Mouse (Mus musculus) megakaryocyte, embryonic 14.5 days (primary cell): Measurements from ENCODE around the gene Fam219a. TPM values are rescaled to one million over a fixed set of nuclear protein-coding genes. Genes with fewer than 3 reads are reported as not detected.

Experiments
- H3K27me3 ChIP-seq: replicated peaks from 2 replicates; pipeline ENCODE3; 2012; ENCODE audit warnings: inconsistent platforms
- H3K36me3 ChIP-seq: replicated peaks from 2 replicates; pipeline ENCODE3; 2012; ENCODE audit warnings: low read length, inconsistent platforms, mixed read lengths
- H3K4me1 ChIP-seq: 2 replicates; pipeline ENCODE4 v1.6.1; 2012; ENCODE audit warnings: inconsistent platforms
- H3K4me3 ChIP-seq: replicated peaks from 2 replicates; pipeline ENCODE3; 2012; ENCODE audit warnings: moderate library complexity, mild to moderate bottlenecking, inconsistent platforms
- H3K9me3 ChIP-seq: 2 replicates; pipeline ENCODE4 v1.6.1; 2012; ENCODE audit warnings: inconsistent platforms
- FLI1 ChIP-seq: IDR thresholded peaks from 2 replicates; pipeline ENCODE4 v1.6.1; 2012; ENCODE audit warnings: low read length, inconsistent platforms, mixed read lengths
- GATA1 ChIP-seq: IDR thresholded peaks from 3 replicates; pipeline ENCODE4 v1.6.1; 2012; ENCODE audit warnings: mixed read lengths, low read length, inconsistent platforms, borderline replicate concordance
- polyA plus RNA-seq: library from polyadenylated mRNA; stranded (reverse); fragments of >175 nt; gene quantifications from 2 replicates; pipeline ENCODE4 v1.2.3, GENCODE M21; 2012; ENCODE audit warnings: low replicate concordance; ENCODE audit not compliant: insufficient read depth

Gene Fam219a
- polyA plus RNA-seq, 1 experiment = 13.5 TPM

DNA sequence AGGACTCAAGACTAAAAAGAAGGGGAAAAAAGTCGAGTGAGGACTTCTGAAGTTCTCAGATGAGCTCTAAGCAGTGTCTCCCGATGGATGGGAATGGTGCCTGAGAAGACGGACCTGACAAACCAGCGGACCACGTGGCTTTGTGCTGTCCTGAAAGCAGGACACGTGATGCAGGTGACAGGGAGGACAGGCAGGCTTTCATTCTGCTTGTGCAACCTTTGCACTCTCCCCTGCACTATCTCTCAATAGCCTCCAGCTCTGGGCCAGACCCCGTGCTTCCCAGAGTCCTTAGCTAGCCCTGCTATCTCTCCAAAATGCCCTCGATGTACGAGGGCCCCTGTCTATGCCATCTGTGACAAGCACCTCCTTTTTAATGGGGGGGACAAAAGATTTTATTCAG is 44.5 kb downstream of the Fam219a start:
- TF ChIP-seq FLI1 (no peak), GATA1 (no peak)
- H3K27me3 ChIP-seq = peaks cover 27% of the 10 kb centered on the region
- no peaks in the 10 kb centered on the region; the same call in 1 of the 2 replicates for H3K4me1 ChIP-seq
- no peaks in the 10 kb centered on the region for H3K36me3 ChIP-seq
- no peaks in the 10 kb centered on the region for H3K9me3 ChIP-seq
- H3K4me3 ChIP-seq = no peak overlapping the region

DNA sequence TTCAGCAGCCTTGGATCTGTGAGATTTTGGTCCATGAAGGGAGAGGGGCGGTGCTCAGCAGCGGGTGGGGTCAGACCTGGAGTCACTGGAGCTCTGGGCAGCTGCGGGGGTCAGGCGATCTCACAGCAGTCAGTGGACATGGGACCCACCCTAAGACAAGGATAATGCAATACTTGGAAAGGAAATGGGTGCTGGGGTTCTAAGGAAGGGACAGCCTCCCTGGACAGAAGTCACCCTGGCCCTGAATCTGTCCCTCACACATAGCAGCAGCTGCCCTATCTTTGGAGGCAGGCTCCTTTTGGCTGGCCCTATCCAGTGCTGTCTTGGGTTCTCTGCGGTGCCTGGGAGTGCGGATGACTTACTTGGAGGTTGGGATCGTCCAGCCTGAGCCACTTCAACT is 45.5 kb downstream of the Fam219a start:
- TF ChIP-seq FLI1 (no peak), GATA1 (no peak)
- no peaks in the 10 kb centered on the region; the same call in 1 of the 2 replicates for H3K4me1 ChIP-seq
- no peak overlapping the region for H3K4me3 ChIP-seq
- peaks cover 30% of the 10 kb centered on the region for H3K27me3 ChIP-seq
- H3K36me3 ChIP-seq = no peaks in the 10 kb centered on the region
- no peaks in the 10 kb centered on the region for H3K9me3 ChIP-seq

DNA sequence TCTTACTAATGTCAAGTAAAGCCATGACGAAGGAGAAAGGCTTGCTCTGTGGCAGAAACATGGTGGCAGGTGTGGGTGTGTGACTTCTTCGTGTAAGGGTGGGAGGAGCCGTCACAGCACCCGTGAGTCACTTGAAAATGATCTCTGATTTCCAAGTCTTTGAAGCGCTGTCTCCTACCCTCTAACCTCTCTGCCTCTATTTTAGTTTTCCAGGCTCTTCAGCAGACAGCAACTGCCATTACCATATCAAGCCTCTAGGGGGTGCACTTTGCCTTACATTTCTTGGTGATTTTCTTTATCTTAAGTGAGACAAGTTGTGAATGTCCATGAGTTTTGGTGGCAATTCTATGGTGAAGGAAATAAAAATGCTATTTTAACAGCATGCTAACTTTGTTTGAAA is 46.5 kb downstream of the Fam219a start:
- peaks cover 30% of the 10 kb centered on the region for H3K27me3 ChIP-seq
- H3K4me1 ChIP-seq = no peaks in the 10 kb centered on the region; the same call in 1 of the 2 replicates
- TF ChIP-seq GATA1 = no peak
- TF ChIP-seq FLI1 = no peak
- no peaks in the 10 kb centered on the region for H3K9me3 ChIP-seq
- no peaks in the 10 kb centered on the region for H3K36me3 ChIP-seq
- H3K4me3 ChIP-seq = no peak overlapping the region

DNA sequence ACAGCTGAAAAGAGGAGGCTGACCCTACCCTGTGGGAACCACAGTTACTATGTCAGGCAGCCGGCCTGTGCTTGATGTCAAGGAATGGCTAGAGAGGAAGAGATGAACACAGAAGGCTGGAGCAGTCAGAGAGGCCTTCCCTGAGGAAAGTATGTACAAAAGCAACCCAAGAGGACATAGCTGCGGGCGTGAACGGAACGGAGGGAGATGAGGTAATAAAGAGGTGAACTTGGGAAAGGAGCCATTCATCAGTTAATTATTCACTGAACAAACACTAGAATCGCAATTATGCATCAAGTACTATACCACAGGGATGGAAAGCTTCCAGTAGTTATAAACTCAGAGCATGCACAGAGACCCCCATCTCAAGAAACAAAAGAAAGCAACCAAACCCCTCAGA is 47.2 kb downstream of the Fam219a start:
- TF ChIP-seq GATA1 (no peak), FLI1 (no peak)
- Histone ChIP-seq H3K4me3 (no peak overlapping the region), H3K9me3 (no peaks in the 10 kb centered on the region), H3K36me3 (no peaks in the 10 kb centered on the region), H3K27me3 (peaks cover 28% of the 10 kb centered on the region), H3K4me1 (no peaks in the 10 kb centered on the region; the same call in 1 of the 2 replicates)

DNA sequence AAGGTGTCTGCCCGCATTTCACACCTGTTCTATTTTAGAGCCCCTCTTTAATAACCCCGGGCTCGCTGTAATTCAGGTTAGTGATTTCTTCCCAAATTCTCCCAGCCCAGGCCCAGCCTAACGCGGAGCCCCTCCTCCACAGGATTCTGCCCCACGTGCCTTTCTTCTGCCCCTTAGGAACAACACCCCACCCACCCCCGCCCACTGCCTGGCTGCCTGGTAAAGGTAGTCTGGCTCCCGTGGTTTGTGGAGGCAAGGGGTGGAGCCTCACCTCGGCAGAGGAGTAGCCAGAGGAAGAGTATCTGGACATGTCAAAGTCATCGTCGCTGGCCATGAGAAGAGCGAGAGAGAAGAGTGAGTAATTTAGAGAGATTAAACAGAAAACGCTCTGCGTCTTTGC is 48.7 kb downstream of the Fam219a start:
- no peaks in the 10 kb centered on the region for H3K36me3 ChIP-seq
- H3K4me3 ChIP-seq = no peak overlapping the region
- no peak for TF ChIP-seq FLI1
- no peak for TF ChIP-seq GATA1
- no peaks in the 10 kb centered on the region for H3K9me3 ChIP-seq
- H3K4me1 ChIP-seq = no peaks in the 10 kb centered on the region; the same call in 1 of the 2 replicates
- H3K27me3 ChIP-seq = peaks cover 25% of the 10 kb centered on the region

DNA sequence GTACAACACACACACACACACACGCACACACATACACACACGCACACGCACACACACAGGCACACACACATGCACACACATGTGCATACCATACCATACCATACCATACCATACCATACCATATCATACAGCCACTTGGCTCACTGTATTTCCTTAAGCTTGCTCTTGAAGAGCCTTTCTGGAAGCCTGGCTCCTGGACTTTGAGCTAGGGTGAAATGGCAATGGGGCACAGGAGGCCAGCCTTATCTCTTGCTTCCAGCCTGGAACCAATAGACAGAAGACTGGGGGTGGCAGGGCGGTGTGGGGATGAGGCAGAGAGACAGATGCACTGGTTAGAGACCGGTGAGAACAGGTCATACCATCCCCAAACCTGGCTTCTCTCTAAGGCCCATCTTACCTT is 50.1 kb downstream of the Fam219a start:
- TF ChIP-seq FLI1 = no peak
- H3K27me3 ChIP-seq = peaks cover 22% of the 10 kb centered on the region
- H3K4me3 ChIP-seq = no peak overlapping the region
- no peaks in the 10 kb centered on the region; the same call in 1 of the 2 replicates for H3K4me1 ChIP-seq
- no peaks in the 10 kb centered on the region for H3K36me3 ChIP-seq
- H3K9me3 ChIP-seq = no peaks in the 10 kb centered on the region

DNA sequence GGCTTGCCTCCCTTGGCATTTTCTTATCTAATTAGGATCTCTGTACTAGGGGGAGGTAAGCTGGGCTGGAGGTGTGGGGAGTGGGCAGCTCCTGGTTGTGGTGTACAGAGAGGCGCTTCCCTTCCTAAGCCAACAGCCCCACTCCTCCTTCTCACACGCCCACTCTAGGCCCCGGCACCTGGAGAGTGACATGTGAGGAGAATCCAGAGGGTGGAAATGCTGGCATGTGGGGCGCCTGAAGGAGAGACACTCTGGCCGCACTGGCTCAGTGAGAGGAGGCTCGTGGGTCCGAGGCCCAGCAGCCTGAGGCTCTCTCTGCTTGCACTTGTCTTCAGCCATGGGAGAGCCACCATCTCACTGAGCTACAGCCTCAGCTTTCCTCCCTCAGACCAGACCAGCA is 51.0 kb downstream of the Fam219a start:
- no peaks in the 10 kb centered on the region for H3K36me3 ChIP-seq
- H3K4me3 ChIP-seq = no peak overlapping the region
- no peaks in the 10 kb centered on the region for H3K4me1 ChIP-seq
- H3K9me3 ChIP-seq = no peaks in the 10 kb centered on the region
- TF ChIP-seq GATA1 (no peak), FLI1 (no peak)
- H3K27me3 ChIP-seq = peaks cover 24% of the 10 kb centered on the region

DNA sequence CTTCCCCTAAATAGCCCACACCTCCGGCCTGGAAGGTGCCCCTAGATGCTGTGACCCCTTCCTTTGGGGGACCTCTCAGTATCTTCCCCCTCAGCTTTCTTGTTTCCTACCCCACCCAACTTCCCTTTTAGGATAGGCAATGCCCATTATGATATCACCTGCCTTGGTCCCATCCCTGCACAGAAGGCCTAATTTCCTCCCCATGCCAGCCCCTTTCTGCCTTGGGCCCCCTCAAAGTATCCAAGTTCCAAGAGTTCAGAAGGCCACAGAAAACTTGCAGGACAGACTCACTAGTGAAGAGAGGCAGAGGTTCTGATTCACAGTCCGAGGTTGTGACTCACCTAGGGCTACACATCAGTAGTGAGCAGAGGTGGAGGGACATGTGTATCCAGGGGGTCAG is 52.1 kb downstream of the Fam219a start, which contains the start of gene 1110017D15Rik:
TSS of gene 1110017D15Rik (minus strand) at position 101 of the 400 bp plus-strand sequence.
- H3K4me3 ChIP-seq = no peak within 1 kb of the TSS
- peaks cover 31% of the 10 kb centered on the region for H3K27me3 ChIP-seq
- TF ChIP-seq GATA1 (no peak), FLI1 (no peak)
- no peaks in the 10 kb centered on the region for H3K36me3 ChIP-seq
- no peaks in the 10 kb centered on the region for H3K4me1 ChIP-seq
- H3K9me3 ChIP-seq = no peaks in the 10 kb centered on the region

DNA sequence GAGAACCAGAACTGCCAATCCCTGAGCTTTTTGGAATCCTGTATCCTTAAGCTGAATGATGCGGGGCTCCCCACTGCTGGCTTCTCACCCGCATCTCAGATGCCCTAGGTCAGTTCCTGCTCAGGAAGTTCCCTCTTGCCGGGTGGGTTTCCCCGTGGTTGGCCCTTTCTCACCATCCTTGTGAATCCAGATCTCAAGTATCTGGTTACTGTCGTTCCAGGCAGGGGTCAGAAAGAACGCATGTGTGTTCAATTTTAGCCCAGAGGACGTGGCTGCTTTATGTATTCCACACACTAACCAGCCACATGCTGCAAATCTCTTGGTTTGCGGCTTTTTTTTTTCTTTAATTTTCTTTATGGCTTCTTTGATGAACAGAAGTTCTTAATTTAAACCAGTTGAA is 55.6 kb downstream of the Fam219a start:
- Histone ChIP-seq H3K4me1 (no peaks in the 10 kb centered on the region), H3K9me3 (no peaks in the 10 kb centered on the region), H3K4me3 (no peak overlapping the region), H3K36me3 (no peaks in the 10 kb centered on the region), H3K27me3 (peaks cover 50% of the 10 kb centered on the region)
- TF ChIP-seq GATA1 = no peak
- TF ChIP-seq FLI1 = no peak

DNA sequence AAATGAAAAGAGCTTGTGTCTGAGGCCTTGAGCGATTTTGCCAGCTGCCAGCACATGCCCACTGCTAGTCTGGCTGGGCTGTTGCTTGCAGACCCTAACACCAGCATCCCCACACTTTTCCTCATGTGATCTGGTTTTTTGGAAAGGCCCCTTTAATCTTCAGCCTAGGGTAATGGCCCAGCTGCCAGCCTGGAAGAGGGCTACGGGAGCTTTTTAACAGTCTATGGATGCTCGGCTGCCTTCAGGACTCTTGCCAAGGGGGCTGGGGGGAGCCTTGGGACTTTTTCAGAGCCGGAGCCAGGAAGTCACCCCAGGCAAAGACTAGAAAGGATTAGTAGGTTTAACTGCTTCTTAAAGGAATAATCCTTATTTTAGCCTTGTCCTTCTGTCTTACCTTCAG is 56.0 kb downstream of the Fam219a start:
- no peak overlapping the region for H3K4me3 ChIP-seq
- no peaks in the 10 kb centered on the region for H3K9me3 ChIP-seq
- TF ChIP-seq GATA1 (no peak), FLI1 (no peak)
- no peaks in the 10 kb centered on the region for H3K36me3 ChIP-seq
- no peaks in the 10 kb centered on the region for H3K4me1 ChIP-seq
- H3K27me3 ChIP-seq = peaks cover 54% of the 10 kb centered on the region

DNA sequence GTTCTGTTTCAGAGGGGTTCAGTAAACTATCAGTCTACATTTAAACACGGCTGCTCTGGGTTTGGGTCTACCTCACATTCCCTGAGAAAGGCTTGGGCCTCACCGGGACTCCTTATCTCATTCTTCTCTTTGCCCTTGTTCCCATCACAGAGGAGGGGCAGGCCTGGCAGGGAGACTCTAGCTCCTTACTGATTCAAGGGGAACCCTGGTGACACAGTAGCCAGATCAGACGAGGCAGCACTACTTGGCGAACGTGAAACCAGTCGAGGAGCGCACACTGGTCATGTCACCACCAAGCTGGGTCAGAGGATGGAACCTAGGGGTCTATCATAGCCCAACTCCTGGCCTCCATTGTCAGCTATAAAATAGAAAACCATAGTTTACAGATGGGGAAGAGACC is 61.3 kb downstream of the Fam219a start:
- Histone ChIP-seq H3K27me3 (peaks cover 70% of the 10 kb centered on the region), H3K9me3 (0 out of 2 replicates have a peak, but pooled peaks cover 5% of the 10 kb centered on the region), H3K4me1 (peaks cover 23% of the 10 kb centered on the region), H3K36me3 (no peaks in the 10 kb centered on the region), H3K4me3 (no peak overlapping the region)
- TF ChIP-seq GATA1 (no peak), FLI1 (no peak)
